Mouse (Mus musculus) CH12.LX (cell line): ENCODE results near the gene Zfhx3. TPM values are rescaled to one million over a fixed set of nuclear protein-coding genes. Genes with fewer than 3 reads are reported as not detected.
A peak's percentile ranks its signal among the peaks of the same experiment; 100 is the strongest.

ENCODE experiments used
- DNase-seq: peaks from one replicate; pipeline ENCODE4 v3.0.0-alpha.2; 2013; ENCODE audit errors: extremely low read depth
- H3K27ac ChIP-seq: 2 replicates; pipeline ENCODE4 v1.5.1; 2012; ENCODE audit warnings: low read depth, mild to moderate bottlenecking, control low read depth, moderate library complexity; ENCODE audit not compliant: insufficient read depth
- H3K27me3 ChIP-seq: replicated peaks from 2 replicates; pipeline ENCODE3; 2012; ENCODE audit warnings: inconsistent platforms
- H3K36me3 ChIP-seq, 2 experiments: replicated peaks in 1 of 2; 2 replicates each; pipeline versions ENCODE3 to v1.6.1; 2012; ENCODE audit warnings: inconsistent platforms in 1 of 2, low read length in 1 of 2, mild to moderate bottlenecking in 1 of 2, mixed read lengths in 1 of 2, moderate library complexity in 1 of 2; ENCODE audit not compliant: control insufficient read depth in 1 of 2, insufficient read depth in 1 of 2
- H3K4me1 ChIP-seq, 2 experiments: 2 replicates each; pipeline ENCODE4 v1.6.1; 2012; ENCODE audit warnings: inconsistent platforms in 1 of 2, moderate library complexity in 1 of 2; ENCODE audit not compliant: insufficient read depth in 2 of 2, control insufficient read depth in 1 of 2
- H3K4me2 ChIP-seq: 2 replicates; pipeline ENCODE4 v1.6.1; 2012; ENCODE audit warnings: low read depth, mild to moderate bottlenecking, control low read depth; ENCODE audit not compliant: poor library complexity, insufficient read depth, severe bottlenecking
- H3K4me3 ChIP-seq, 3 experiments: fragments of 150-350 bp in 1 of 3; sonication (generic) in 1 of 3; replicated peaks in 1 of 3; 2 replicates each; pipeline versions ENCODE3 to v1.5.1; 2011 to 2012; ENCODE audit warnings: low read depth in 2 of 3, low read length in 2 of 3, mild to moderate bottlenecking in 2 of 3, moderate library complexity in 2 of 3, control low read depth in 1 of 3, improper control_type of control experiment in 1 of 3, inconsistent platforms in 1 of 3, mixed read lengths in 1 of 3; ENCODE audit not compliant: poor library complexity in 1 of 3
- H3K79me2 ChIP-seq: replicated peaks from 2 replicates; pipeline ENCODE4 v1.6.1; 2012; ENCODE audit warnings: mild to moderate bottlenecking, moderate library complexity; ENCODE audit not compliant: control insufficient read depth, poor library complexity, insufficient read depth, severe bottlenecking; ENCODE audit errors: extremely low read depth
- H3K9ac ChIP-seq: 2 replicates; pipeline ENCODE4 v1.6.1; 2012; ENCODE audit warnings: low read depth, mild to moderate bottlenecking, control low read depth, moderate library complexity; ENCODE audit not compliant: insufficient read depth
- H3K9me3 ChIP-seq: replicated peaks from 2 replicates; pipeline ENCODE3; 2012; ENCODE audit warnings: low read length, inconsistent platforms, mixed read lengths
- BHLHE40 ChIP-seq: IDR thresholded peaks from 2 replicates; pipeline ENCODE4 v1.6.1; 2011; ENCODE audit warnings: mild to moderate bottlenecking, low read depth, low read length, improper control_type of control experiment
- CHD1 ChIP-seq: IDR thresholded peaks from 2 replicates; pipeline ENCODE4 v1.6.1; 2012; ENCODE audit warnings: low read depth, low read length, improper control_type of control experiment, inconsistent platforms
- CHD2 ChIP-seq: IDR thresholded peaks from 2 replicates; pipeline ENCODE4 v1.6.1; 2011; ENCODE audit warnings: low read length, improper control_type of control experiment
- CTCF ChIP-seq, 2 experiments: IDR thresholded peaks in 1 of 2; conservative IDR thresholded peaks in 1 of 2; 2 replicates each; pipeline ENCODE4 v1.5.1; 2011 to 2012; ENCODE audit warnings: low read depth in 2 of 2, low read length in 2 of 2, improper control_type of control experiment in 1 of 2, inconsistent platforms in 1 of 2, mild to moderate bottlenecking in 1 of 2, moderate library complexity in 1 of 2
- ELF1 ChIP-seq: IDR thresholded peaks from 2 replicates; pipeline ENCODE4 v1.6.1; 2014; ENCODE audit warnings: low read depth, mild to moderate bottlenecking, inconsistent platforms, low read length, improper control_type of control experiment
- GABPA ChIP-seq: IDR thresholded peaks from 2 replicates; pipeline ENCODE4 v1.6.1; 2012; ENCODE audit warnings: low read depth, low read length, improper control_type of control experiment, inconsistent platforms; ENCODE audit not compliant: insufficient replicate concordance
- HCFC1 ChIP-seq: IDR thresholded peaks from 2 replicates; pipeline ENCODE4 v1.6.1; 2012; ENCODE audit warnings: low read depth, mild to moderate bottlenecking, inconsistent platforms, low read length, improper control_type of control experiment
- KAT2A ChIP-seq: IDR thresholded peaks from 2 replicates; pipeline ENCODE4 v1.6.1; 2012; ENCODE audit warnings: low read length, improper control_type of control experiment, inconsistent platforms; ENCODE audit not compliant: insufficient replicate concordance
- MAFK ChIP-seq: IDR thresholded peaks from 2 replicates; pipeline ENCODE4 v1.6.1; 2011; ENCODE audit warnings: low read length, improper control_type of control experiment; ENCODE audit not compliant: insufficient replicate concordance
- MAX ChIP-seq: IDR thresholded peaks from 2 replicates; pipeline ENCODE4 v1.6.1; 2011; ENCODE audit warnings: low read length, improper control_type of control experiment
- MAZ ChIP-seq: IDR thresholded peaks from 2 replicates; pipeline ENCODE4 v1.6.1; 2012; ENCODE audit warnings: low read depth, mild to moderate bottlenecking, inconsistent platforms, low read length, improper control_type of control experiment, moderate library complexity
- MYC ChIP-seq: IDR thresholded peaks from 2 replicates; pipeline ENCODE4 v1.6.1; 2011; ENCODE audit warnings: low read depth, mild to moderate bottlenecking, improper control_type of control experiment, low read length
- NRF1 ChIP-seq: IDR thresholded peaks from 2 replicates; pipeline ENCODE4 v1.6.1; 2014; ENCODE audit warnings: low read depth, mild to moderate bottlenecking, inconsistent platforms, low read length, improper control_type of control experiment, moderate library complexity
- POLR2A ChIP-seq: IDR thresholded peaks from 2 replicates; pipeline ENCODE4 v1.6.1; 2011; ENCODE audit warnings: low read depth, mild to moderate bottlenecking, improper control_type of control experiment, low read length
- POLR2AphosphoS2 ChIP-seq: IDR thresholded peaks from 2 replicates; pipeline ENCODE4 v1.6.1; 2011; ENCODE audit warnings: low read depth, low read length, improper control_type of control experiment
- SMC3 ChIP-seq: IDR thresholded peaks from 2 replicates; pipeline ENCODE4 v1.6.1; 2011; ENCODE audit warnings: low read depth, low read length, improper control_type of control experiment
- TBP ChIP-seq: conservative IDR thresholded peaks from 2 replicates; pipeline ENCODE4 v1.6.1; 2011; ENCODE audit warnings: low read depth, low read length, improper control_type of control experiment
- TCF12 ChIP-seq: IDR thresholded peaks from 2 replicates; pipeline ENCODE4 v1.6.1; 2014; ENCODE audit warnings: low read depth, mild to moderate bottlenecking, inconsistent platforms, low read length, improper control_type of control experiment
- UBTF ChIP-seq: IDR thresholded peaks from 2 replicates; pipeline ENCODE4 v1.6.1; 2012; ENCODE audit warnings: low read depth, mild to moderate bottlenecking, inconsistent platforms, low read length, improper control_type of control experiment, moderate library complexity
- USF1 ChIP-seq: IDR thresholded peaks from 2 replicates; pipeline ENCODE4 v1.6.1; 2014; ENCODE audit warnings: low read depth, mild to moderate bottlenecking, inconsistent platforms, low read length, improper control_type of control experiment
- USF2 ChIP-seq: conservative IDR thresholded peaks from 2 replicates; pipeline ENCODE4 v1.6.1; 2011; ENCODE audit warnings: low read depth, low read length, improper control_type of control experiment
- ZC3H11A ChIP-seq: IDR thresholded peaks from 2 replicates; pipeline ENCODE4 v1.6.1; 2012; ENCODE audit warnings: low read depth, mild to moderate bottlenecking, inconsistent platforms, low read length, improper control_type of control experiment
- ZKSCAN1 ChIP-seq: IDR thresholded peaks from 2 replicates; pipeline ENCODE4 v1.6.1; 2012; ENCODE audit warnings: low read depth, inconsistent platforms, low read length, improper control_type of control experiment, borderline replicate concordance
- ZMIZ1 ChIP-seq: IDR thresholded peaks from 2 replicates; pipeline ENCODE4 v1.6.1; 2012; ENCODE audit warnings: low read depth, mild to moderate bottlenecking, inconsistent platforms, low read length, improper control_type of control experiment
- ZNF384 ChIP-seq: IDR thresholded peaks from 2 replicates; pipeline ENCODE4 v1.6.1; 2012; ENCODE audit warnings: low read depth, low read length, improper control_type of control experiment, inconsistent platforms
- dilution Hi-C: fragments of 300-500 bp; cut with MboI; formaldehyde crosslinking; loops from 2 replicates; pipeline ENCODE4 v1.14.3; 2020; ENCODE audit warnings: low sequenced_read_pairs; ENCODE audit not compliant: extremely low pct_unique_long_range_greater_than_20kb, extremely low pct_ligation_motif_present
- in situ Hi-C: fragments of 300-500 bp; cut with MboI; formaldehyde crosslinking; loops from 3 replicates; pipeline ENCODE4 v1.14.3; 2019; ENCODE audit warnings: low sequenced_read_pairs, low pct_ligation_motif_present, low pct_unique_long_range_greater_than_20kb, mixed read lengths
- polyA plus RNA-seq: library from polyadenylated mRNA; unstranded; fragments of >175 nt; gene quantifications from 2 replicates; pipeline ENCODE4 v1.2.1, GENCODE M21; 2012; ENCODE audit warnings: low read depth; ENCODE audit not compliant: insufficient read length
- total RNA-seq, 2 experiments: library from RNA; depleted of rRNA; stranded (reverse); fragments of 300-350 nt in 1 of 2; fragments of >200 nt in 1 of 2; gene quantifications; 2 replicates each; pipeline ENCODE4 v1.2.3; 2012 to 2014

Gene Zfhx3
- total and polyA plus RNA-seq, 3 experiments: 0.05 to 0.76 (median 0.68) TPM

GRCm38 (mm10) chr8:108194571-108194970 is 252.1 kb downstream of the Zfhx3 start:
- in situ Hi-C loops (no loop called here), dilution Hi-C loops (no loop called here)
- no peaks in the 10 kb centered on the region for H3K36me3 ChIP-seq
- H3K4me2 ChIP-seq: peak overlapping the region; percentile 38; the same call in 1 of the 2 replicates
- H3K4me1 ChIP-seq: no peaks in the 10 kb centered on the region
- no peaks in the 10 kb centered on the region for H3K27me3 ChIP-seq
- H3K9me3 ChIP-seq: no peaks in the 10 kb centered on the region
- no peak overlapping the region for H3K27ac ChIP-seq
- H3K79me2 ChIP-seq: no peaks in the 10 kb centered on the region
- TF ChIP-seq MAX (no peak), ZKSCAN1 (no peak), CHD1 (no peak), TCF12 (no peak), MAZ (no peak), ZC3H11A (no peak)
- H3K4me3 ChIP-seq: no peak overlapping the region
- DNase-seq: no peak
- no peak overlapping the region for H3K9ac ChIP-seq

GRCm38 (mm10) chr8:108215026-108215425 is 272.6 kb downstream of the Zfhx3 start:
- Histone ChIP-seq H3K36me3 (no peaks in the 10 kb centered on the region), H3K4me1 (peaks cover 0 to 7% of the 10 kb centered on the region in 2 experiments; a peak in 1 of 4 replicates), H3K4me2 (no peak overlapping the region)
- TF ChIP-seq ZMIZ1 (no peak), ELF1 (no peak), MYC (no peak), HCFC1 (no peak), MAFK (no peak), KAT2A (no peak), CTCF (conservative IDR thresholded peaks at IDR 0.05 in 1 of 2, IDR thresholded peaks at IDR 0.05 in 1 of 2; ENCODE audit: low read depth in 2 of 2, low read length in 2 of 2) (no peak), ZNF384 (no peak), USF1 (no peak), UBTF (no peak), POLR2A (no peak), USF2 (no peak), MAX (no peak), TBP (no peak), GABPA (no peak), NRF1 (no peak), CHD2 (no peak), POLR2AphosphoS2 (no peak), SMC3 (no peak), BHLHE40 (no peak)
- TF ChIP-seq, all 38 proteins: peak for 0
- DNase-seq: peak; percentile 2
- H3K9me3 ChIP-seq: no peaks in the 10 kb centered on the region
- no peak overlapping the region for H3K4me3 ChIP-seq
- no peaks in the 10 kb centered on the region for H3K27me3 ChIP-seq
- dilution Hi-C loops: no loop called here
- H3K27ac ChIP-seq: no peak overlapping the region
- H3K9ac ChIP-seq: no peak overlapping the region
- no peaks in the 10 kb centered on the region for H3K79me2 ChIP-seq
- in situ Hi-C loops: no loop called here
